Mouse (Mus musculus) brain, embryonic 14.5 days (tissue): Measurements from ENCODE around the gene Ercc1. TPM values are rescaled to one million over a fixed set of nuclear protein-coding genes. Genes with fewer than 3 reads are reported as not detected.
A peak's percentile ranks its signal among the peaks of the same experiment; 100 is the strongest.

Source experiments
- DNase-seq: peaks from one replicate; pipeline ENCODE4 v3.0.0-alpha.2; 2011; ENCODE audit warnings: low read depth
- CTCF ChIP-seq: fragments of 200-500 bp; IDR thresholded peaks from 2 replicates; pipeline ENCODE4 v1.5.1; 2012; ENCODE audit warnings: inconsistent platforms, mild to moderate bottlenecking, moderate library complexity, borderline replicate concordance; ENCODE audit not compliant: insufficient read depth, insufficient read length; ENCODE audit errors: extremely low read depth
- POLR2A ChIP-seq: fragments of 200-500 bp; IDR thresholded peaks from 2 replicates; pipeline ENCODE4 v1.6.1; 2012; ENCODE audit warnings: mild to moderate bottlenecking, inconsistent platforms, borderline replicate concordance; ENCODE audit not compliant: poor library complexity, insufficient read depth, insufficient read length, severe bottlenecking; ENCODE audit errors: extremely low read depth
- polyA plus RNA-seq: library from polyadenylated mRNA; depleted of rRNA; stranded (reverse); fragments of >200 nt; gene quantifications from 2 replicates; pipeline ENCODE4 v1.2.3, GENCODE M21; 2012

Gene Ercc1
- polyA plus RNA-seq, 1 experiment = 65.1 TPM

GRCm38 (mm10) chr7:19344938-19345471, 427 bp downstream of the Ercc1 start:
- DNase-seq = peak; percentile 98
- TF ChIP-seq CTCF (no peak), POLR2A (peak; percentile 31; the same call in 1 of the 2 replicates)

DNA sequence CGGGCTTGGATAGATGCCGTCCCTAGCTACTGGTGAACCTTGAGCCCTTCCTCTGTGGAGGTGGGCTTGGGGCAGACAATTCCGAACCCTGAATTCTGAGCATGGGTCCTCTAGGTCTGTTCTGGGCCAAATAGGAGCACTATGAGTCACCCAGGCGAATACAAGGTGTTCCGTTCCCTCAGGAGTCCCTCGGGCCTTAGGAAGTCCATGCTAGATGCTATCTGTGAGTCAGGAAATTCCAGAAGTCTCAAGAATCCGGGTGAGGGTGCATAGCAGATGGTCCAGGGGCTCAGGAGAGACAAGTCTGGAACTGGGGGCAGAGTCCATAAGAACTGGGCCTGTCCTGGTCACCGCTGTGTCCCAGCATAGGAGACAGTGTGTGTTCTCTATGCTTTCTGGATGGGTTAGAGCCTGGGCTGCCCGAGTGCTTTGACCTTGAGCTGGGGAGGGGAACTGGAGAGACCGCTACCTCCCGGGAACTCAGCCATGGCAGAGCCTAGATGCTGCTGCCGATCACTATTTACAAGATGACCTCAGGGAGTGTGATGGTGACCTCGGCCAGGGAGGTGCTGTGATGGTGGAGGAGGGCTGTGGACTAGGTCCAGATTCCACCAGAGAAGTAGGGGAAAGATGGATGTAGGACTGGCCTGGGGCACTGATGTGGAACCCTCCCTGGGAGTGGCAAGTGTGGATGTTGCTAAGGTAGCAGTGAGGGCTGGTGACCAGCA, 4.8 kb downstream of the Ercc1 start:
- DNase-seq = no peak
- TF ChIP-seq CTCF (no peak), POLR2A (no peak)

DNA sequence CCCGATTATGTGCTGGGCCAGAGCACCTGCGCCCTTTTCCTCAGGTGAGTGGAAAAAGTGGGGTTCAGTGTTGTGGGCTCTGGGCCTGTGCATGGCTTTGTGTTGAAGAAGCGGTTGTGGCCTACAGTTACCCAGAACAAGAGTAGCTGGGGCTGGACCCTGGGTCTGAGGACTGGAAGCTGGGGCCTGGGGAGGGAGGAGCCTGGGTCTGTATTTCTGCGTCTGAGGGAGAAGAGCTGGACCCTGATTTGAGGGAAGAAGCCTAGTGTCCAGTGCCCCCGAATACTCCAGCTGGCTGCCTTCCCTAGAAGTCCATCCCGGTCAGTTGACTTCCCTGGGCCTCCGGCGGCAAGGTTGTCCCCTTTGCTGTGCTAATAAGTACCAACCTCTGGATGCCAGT, 5.6 kb downstream of the Ercc1 start:
- DNase-seq = no peak
- TF ChIP-seq CTCF = no peak
- TF ChIP-seq POLR2A = no peak

- DNase-seq = no peak
- TF ChIP-seq CTCF = no peak
- no peak for TF ChIP-seq POLR2A
Observed at GRCm38 (mm10) chr7:19354991-19355390, 10.4 kb downstream of the Ercc1 start.

- no peak for DNase-seq
- no peak for TF ChIP-seq POLR2A
- no peak for TF ChIP-seq CTCF
Observed at GRCm38 (mm10) chr7:19356311-19356710, 11.7 kb downstream of the Ercc1 start.

DNA sequence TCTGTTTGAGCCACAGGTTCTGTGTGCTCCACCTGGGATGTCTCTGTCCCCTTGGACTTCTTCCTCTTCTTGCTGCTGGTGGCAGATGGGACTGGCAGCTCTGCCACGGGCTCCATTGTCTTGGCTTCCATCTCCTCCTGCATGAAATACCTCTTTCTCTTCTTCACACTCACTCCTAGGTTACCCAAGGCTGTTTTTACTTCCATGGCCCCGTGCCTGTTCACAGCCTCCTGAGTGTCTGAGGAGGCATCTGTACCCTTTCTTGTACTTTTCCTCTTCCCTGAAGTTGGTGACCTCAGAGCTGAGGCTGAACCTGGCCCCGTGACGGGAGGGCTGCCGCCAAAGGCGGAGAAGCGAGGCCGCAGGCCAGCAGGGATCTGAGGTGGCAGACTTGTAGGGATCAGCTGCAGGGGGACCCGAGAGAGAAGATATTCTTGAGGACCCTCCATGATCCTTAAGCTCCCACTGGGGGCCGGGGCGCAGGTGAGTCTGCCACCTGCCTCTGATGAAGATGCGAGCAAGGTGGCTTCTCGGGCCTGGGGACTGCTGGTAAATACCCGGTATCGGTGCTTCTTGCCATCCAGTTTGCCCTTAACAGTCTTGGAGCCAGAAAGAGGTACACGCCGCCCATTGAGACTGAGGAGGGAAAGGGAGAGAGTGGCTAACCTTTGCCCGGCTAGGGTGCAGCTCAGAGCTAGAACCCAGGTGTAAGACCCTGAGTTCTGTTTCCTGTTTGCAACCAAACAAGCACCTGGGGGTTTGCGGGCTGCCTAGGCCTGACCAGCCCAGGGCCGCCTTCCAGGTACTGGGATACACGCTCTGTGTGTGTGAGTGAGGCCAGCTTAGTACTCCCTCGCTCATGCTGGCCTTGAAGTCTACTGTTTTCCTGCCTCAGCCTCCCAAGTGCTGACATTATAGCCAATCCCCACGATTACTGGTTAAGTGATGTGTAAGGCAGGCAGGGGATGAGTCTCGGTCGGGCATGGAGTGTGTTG, 13.1 kb downstream of the Ercc1 start:
- TF ChIP-seq CTCF (no peak), POLR2A (no peak)
- DNase-seq = no peak

GRCm38 (mm10) chr7:19358634-19359033, 14.1 kb downstream of the Ercc1 start:
- no peak for TF ChIP-seq POLR2A
- TF ChIP-seq CTCF = no peak
- DNase-seq = no peak

DNA sequence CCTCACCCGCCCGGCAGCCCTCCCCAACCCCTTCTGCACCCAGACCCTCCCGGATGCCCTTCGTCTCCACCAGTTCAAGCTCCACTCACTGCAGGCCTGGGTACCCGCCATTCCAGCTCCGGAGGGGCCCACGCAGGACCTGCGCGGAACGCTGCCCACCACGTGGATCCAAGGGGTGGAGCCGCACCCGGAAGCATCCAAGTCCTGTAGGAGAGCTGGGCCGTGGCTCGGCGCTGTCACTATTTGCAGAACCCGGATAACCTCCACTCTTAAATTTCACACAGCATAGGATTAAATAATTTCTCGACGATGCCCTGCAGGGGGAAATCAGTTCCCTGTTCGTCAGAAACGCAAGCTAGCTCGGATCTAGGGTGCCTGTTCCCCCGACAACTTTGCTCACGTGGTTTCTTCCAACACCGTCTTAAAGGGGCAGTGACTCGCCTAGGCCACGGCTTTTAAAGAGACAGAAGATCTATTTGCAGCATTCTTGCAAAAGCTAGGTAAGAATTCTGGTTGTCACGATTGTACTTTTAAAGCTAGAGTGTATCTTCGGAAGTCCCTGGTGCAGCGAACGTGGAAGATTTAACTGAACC, 14.8 kb downstream of the Ercc1 start, which contains the start of the genes Cd3eap and Ppp1r13l:
TSS of gene Cd3eap (minus strand) at position 185 of the 593 bp plus-strand sequence.
TSS of gene Ppp1r13l (plus strand) at position 451 of the 593 bp plus-strand sequence.
- peak; percentile 35; the same call in 1 of the 2 replicates for TF ChIP-seq POLR2A
- TF ChIP-seq CTCF = no peak
- DNase-seq = peak; percentile 96

DNA sequence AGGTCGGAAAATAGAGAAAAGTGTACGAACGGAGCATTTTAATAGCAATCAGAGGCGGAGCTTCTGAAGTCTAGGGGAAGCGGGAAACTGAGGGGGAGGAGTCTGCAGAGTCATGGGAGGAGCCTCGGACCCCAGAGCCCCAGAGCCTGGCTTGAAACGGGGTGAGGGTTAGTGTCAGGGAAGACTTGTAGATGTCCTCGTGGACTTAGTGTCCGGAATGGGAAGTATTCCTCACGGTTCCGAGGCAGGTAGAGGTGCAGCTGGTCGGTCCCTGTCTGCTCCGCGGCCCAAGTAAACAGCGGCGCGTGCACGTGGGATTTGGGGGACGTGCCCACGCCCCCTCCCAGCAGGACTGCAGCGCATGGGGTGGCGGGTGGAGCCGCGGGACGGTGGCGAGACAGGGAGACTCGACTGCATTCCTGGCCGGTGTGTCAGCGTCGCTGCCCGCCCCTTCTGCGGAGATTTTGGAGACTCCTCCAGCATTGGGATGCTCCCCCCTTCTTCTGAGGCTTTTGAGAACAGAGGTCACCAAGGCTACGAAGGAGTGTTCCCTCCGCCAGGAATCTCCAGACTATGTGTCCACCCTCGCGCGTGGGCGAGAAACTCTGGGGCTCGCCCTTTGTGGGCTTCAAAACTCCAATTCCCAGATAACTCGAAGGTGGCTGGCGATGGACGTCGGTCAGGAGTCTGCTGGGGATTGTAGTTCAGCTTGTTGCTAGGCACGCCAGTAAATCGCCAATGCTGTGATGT, 15.5 kb downstream of the Ercc1 start:
- TF ChIP-seq CTCF (no peak), POLR2A (no peak)
- peak; percentile 84 for DNase-seq

- TF ChIP-seq POLR2A (0 out of 2 replicates have a peak, but pooled peaks have one; percentile 6), CTCF (no peak)
- peak; percentile 95 for DNase-seq
Observed at GRCm38 (mm10) chr7:19360944-19361343, 16.4 kb downstream of the Ercc1 start.
